Mouse (Mus musculus) liver, adult 2 months (tissue): ENCODE data around the gene Ermp1.

ENCODE experiments used
- CTCF ChIP-seq: fragments of 200-500 bp; IDR thresholded peaks from 2 replicates; pipeline ENCODE4 v1.5.1; 2011; ENCODE audit warnings: low read depth, low read length, control low read depth
- POLR2A ChIP-seq: fragments of 200-500 bp; IDR thresholded peaks from 2 replicates; pipeline ENCODE4 v1.6.1; 2011; ENCODE audit warnings: low read length, control low read depth; ENCODE audit not compliant: insufficient read depth; ENCODE audit errors: extremely low read depth

DNA sequence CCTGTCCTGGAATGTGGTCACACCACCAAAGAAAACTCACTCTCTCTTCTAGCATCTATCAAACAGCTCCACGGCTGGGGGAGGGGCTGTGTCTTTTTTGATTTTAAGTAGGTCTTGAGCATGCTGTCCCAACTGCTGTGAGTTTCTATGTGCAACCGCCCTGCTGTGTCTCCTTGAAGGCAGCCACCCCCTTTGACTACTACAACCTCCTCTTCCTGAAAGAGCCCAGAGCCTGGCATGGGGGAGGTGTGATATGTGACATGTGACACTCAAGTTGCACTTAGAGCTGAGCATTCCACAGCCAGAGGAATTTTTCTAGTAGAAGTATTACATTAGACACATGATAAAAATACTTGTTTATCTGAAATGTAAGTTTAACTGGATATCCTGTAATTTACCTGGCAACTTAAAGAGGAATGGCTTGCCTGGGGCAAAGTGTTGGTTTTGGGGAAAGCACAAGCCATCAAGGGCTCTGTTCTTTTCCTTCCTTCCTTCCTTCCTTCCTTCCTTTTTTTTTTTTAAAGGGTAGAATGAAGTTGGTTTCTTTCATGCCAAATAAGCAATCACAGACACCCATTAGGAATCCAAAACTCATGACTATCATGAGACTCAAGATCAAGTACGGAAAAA lies 49.1 kb upstream of the Ermp1 start, which contains the start of gene Mlana:
- TF ChIP-seq CTCF (no peak), POLR2A (no peak)
